Mouse (Mus musculus): Measurements from ENCODE around the gene Nlrp6.

GRCm38 (mm10) chr7:140966921-140967320, 46.2 kb downstream of the Nlrp6 start, which contains the start of gene Ifitm1:
- TF ChIP-seq CTCF (IDR thresholded peaks at IDR 0.05; ENCODE audit: low read depth, low read length) (no peak), TAL1 (conservative IDR thresholded peaks at IDR 0.05; ENCODE audit: low read depth, low read length) (no peak), POLR2AphosphoS5 (IDR thresholded peaks at IDR 0.05; ENCODE audit: insufficient replicate concordance, low read depth, low read length) (no peak), GATA1 (IDR thresholded peaks at IDR 0.05; ENCODE audit: borderline replicate concordance, low read length) (no peak), GATA2 (IDR thresholded peaks at IDR 0.05; ENCODE audit: borderline replicate concordance, low read depth, low read length) (no peak)
